Mouse (Mus musculus) intestine, postnatal 0 days (tissue): Measurements from ENCODE around the gene Gm44973. TPM values are rescaled to one million over a fixed set of nuclear protein-coding genes. Genes with fewer than 3 reads are reported as not detected.
"Not testable (repeated sequence)": the region's sequence is repeated elsewhere in the genome, so short reads cannot be mapped to it uniquely, and the experiment has no call there.

Source experiments
- ATAC-seq: fragments of 200-750 bp; cut with Nextera tagmentation; 2 replicates; pipeline ENCODE4 v1.8.0; 2017; ENCODE audit warnings: mild to moderate bottlenecking, moderate TSS enrichment, moderate library complexity
- H3K27ac ChIP-seq: fragments of 300-500 bp; sonication (generic); 2 replicates; pipeline ENCODE4 v1.5.1; 2014; ENCODE audit warnings: mild to moderate bottlenecking, low read depth, low read length, moderate library complexity
- H3K27me3 ChIP-seq: fragments of 300-500 bp; sonication (generic); replicated peaks from 2 replicates; pipeline ENCODE4 v1.6.1; 2014; ENCODE audit warnings: low read length, mixed read lengths; ENCODE audit not compliant: control insufficient read depth, insufficient read depth
- H3K36me3 ChIP-seq: fragments of 300-500 bp; sonication (generic); 2 replicates; pipeline ENCODE4 v1.6.1; 2014; ENCODE audit warnings: mild to moderate bottlenecking, moderate library complexity; ENCODE audit not compliant: control insufficient read depth, insufficient read depth
- H3K4me1 ChIP-seq: fragments of 300-500 bp; sonication (generic); replicated peaks from 2 replicates; pipeline ENCODE4 v1.6.1; 2014; ENCODE audit warnings: antibody characterized with exemption, low read length, mixed read lengths; ENCODE audit not compliant: control insufficient read depth, insufficient read depth
- H3K4me2 ChIP-seq: fragments of 300-500 bp; sonication (generic); replicated peaks from 2 replicates; pipeline ENCODE4 v1.6.1; 2014; ENCODE audit warnings: low read depth, mild to moderate bottlenecking, moderate library complexity
- H3K4me3 ChIP-seq: fragments of 300-500 bp; sonication (generic); 2 replicates; pipeline ENCODE4 v1.5.1; 2014; ENCODE audit warnings: low read depth, low read length
- H3K9ac ChIP-seq: fragments of 300-500 bp; sonication (generic); 2 replicates; pipeline ENCODE4 v1.6.1; 2014; ENCODE audit warnings: mild to moderate bottlenecking, low read depth, low read length
- H3K9me3 ChIP-seq: fragments of 300-500 bp; sonication (generic); 2 replicates; pipeline ENCODE4 v1.6.1; 2016; ENCODE audit warnings: mixed run types; ENCODE audit not compliant: control insufficient read depth
- CTCF ChIP-seq: sonication (generic); IDR thresholded peaks from 2 replicates; pipeline ENCODE4 v1.5.1; 2016; ENCODE audit warnings: low read depth, mild to moderate bottlenecking, control low read depth, antibody characterized with exemption, moderate library complexity
- WGBS: fragments of 180-500 bp; shearing (Covaris S2); extraction: QIAGEN DNeasy Blood & Tissue Kit; methylation state at CpG from one replicate; pipeline ENCODE4 v1.1.7; 2014; 5-methylcytosine and 5-hydroxymethylcytosine counted together
- polyA plus RNA-seq: library from polyadenylated mRNA; unstranded; fragments of >200 nt; fragmentation: Nextera tagmentation; extraction: Ambion mirVana; gene quantifications from 2 replicates; pipeline ENCODE4 v1.2.1, GENCODE M21; 2015

Gm44973 gene
- polyA plus RNA-seq, 1 experiment from 2014 or later = 4.7 TPM

- H3K4me2 ChIP-seq = peak overlapping the region; percentile 90
- H3K9me3 ChIP-seq = 0 out of 2 replicates have a peak, but pooled peaks cover 3% of the 10 kb centered on the region
- H3K27me3 ChIP-seq = no peaks in the 10 kb centered on the region
- no peak for TF ChIP-seq CTCF
- no peak overlapping the region for H3K4me3 ChIP-seq
- no peak overlapping the region for H3K27ac ChIP-seq
- ATAC-seq = no peak
- no peak overlapping the region for H3K9ac ChIP-seq
- H3K4me1 ChIP-seq = no peaks in the 10 kb centered on the region
- peaks cover 16% of the 10 kb centered on the region; the same call in 1 of the 2 replicates for H3K36me3 ChIP-seq
- WGBS = 45% methylated on average over 7 of the region's 8 CpGs
Measured at GRCm38 (mm10) chr7:4996934-4997333, 18.4 kb upstream of the Gm44973 start.

- Histone ChIP-seq H3K4me3 (no peak overlapping the region), H3K36me3 (no peaks in the 10 kb centered on the region), H3K9me3 (no peaks in the 10 kb centered on the region), H3K4me2 (no peak overlapping the region), H3K27me3 (no peaks in the 10 kb centered on the region), H3K27ac (no peak overlapping the region), H3K4me1 (no peaks in the 10 kb centered on the region), H3K9ac (no peak overlapping the region)
- TF ChIP-seq CTCF = peak; percentile 61
- WGBS = 70% methylated on average over 2 of the region's 2 CpGs
- no peak for ATAC-seq
Measured at GRCm38 (mm10) chr7:4999876-5000275, 15.4 kb upstream of the Gm44973 start.

GRCm38 (mm10) chr7:5002876-5003275, 12.4 kb upstream of the Gm44973 start:
- H3K36me3 ChIP-seq, H3K4me3 ChIP-seq, H3K9me3 ChIP-seq, H3K4me1 ChIP-seq, H3K9ac ChIP-seq, ATAC-seq, H3K4me2 ChIP-seq, H3K27ac ChIP-seq, H3K27me3 ChIP-seq: not testable (repeated sequence)
- WGBS = 70% methylated on average over 8 of the region's 8 CpGs

- 94% methylated on average over 26 of the region's 26 CpGs for WGBS
- ATAC-seq = no peak
- H3K27me3 ChIP-seq = no peaks in the 10 kb centered on the region
Measured at GRCm38 (mm10) chr7:5008229-5008628, 7.1 kb upstream of the Gm44973 start.

GRCm38 (mm10) chr7:5012681-5013513, 2.4 kb upstream of the Gm44973 start:
- Histone ChIP-seq H3K27ac (no peak overlapping the region), H3K4me3 (no peak overlapping the region), H3K36me3 (peaks cover 57% of the 10 kb centered on the region), H3K4me2 (no peak overlapping the region), H3K9ac (no peak overlapping the region), H3K27me3 (no peaks in the 10 kb centered on the region), H3K4me1 (peaks cover 3% of the 10 kb centered on the region; the same call in 1 of the 2 replicates), H3K9me3 (no peaks in the 10 kb centered on the region)
- 90% methylated on average over 27 of the region's 27 CpGs for WGBS
- TF ChIP-seq CTCF = no peak
- no peak for ATAC-seq

More at GRCm38 (mm10) chr7:5008229-5008628, 7.1 kb upstream of the Gm44973 start:
- H3K4me2 ChIP-seq = no peak overlapping the region
- TF ChIP-seq CTCF = peak; percentile 30; the same call in 1 of the 2 replicates
- no peaks in the 10 kb centered on the region for H3K4me1 ChIP-seq
- H3K9me3 ChIP-seq = no peaks in the 10 kb centered on the region
- H3K9ac ChIP-seq = no peak overlapping the region
- H3K27ac ChIP-seq = no peak overlapping the region
- H3K36me3 ChIP-seq = peaks cover 59% of the 10 kb centered on the region
- no peak overlapping the region for H3K4me3 ChIP-seq

- Histone ChIP-seq H3K4me2 (peak within 1 kb of the TSS; percentile 82), H3K27ac (peak within 1 kb of the TSS; percentile 100), H3K4me1 (peaks cover 3% of the 10 kb centered on the region; the same call in 1 of the 2 replicates), H3K9me3 (no peaks in the 10 kb centered on the region), H3K36me3 (peaks cover 44% of the 10 kb centered on the region), H3K4me3 (peak within 1 kb of the TSS; percentile 60), H3K27me3 (no peaks in the 10 kb centered on the region), H3K9ac (peak within 1 kb of the TSS; percentile 83)
- peak; percentile 83 for ATAC-seq
- TF ChIP-seq CTCF = no peak
- WGBS = under 1% methylated on average over 42 of the region's 42 CpGs
Measured at GRCm38 (mm10) chr7:5014251-5015117, 812 bp upstream of the Gm44973 start, which contains the start of the genes Zfp524 and Fiz1. TSS of gene Zfp524 (plus strand) at chr7:5014415. TSS of gene Fiz1 (minus strand) at chr7:5014697.
